Mouse (Mus musculus): ENCODE measurements around the gene Cript.
A peak's percentile ranks its signal among the peaks of the same experiment; 100 is the strongest.

The Cript gene

GRCm38 (mm10) chr17:87025269-87025949 is at the start of gene Cript, which contains the start of gene Pigf:
Cript (plus strand) TSS chr17:87025550.
Pigf (minus strand) TSS chr17:87025406.
- DNase-seq (ENCODE audit: low spot score in 2 of 2): peak; percentile 96 to 98

- no peak for DNase-seq (ENCODE audit: low spot score in 2 of 2)
Measured at GRCm38 (mm10) chr17:86976387-86976786, 49.0 kb upstream of the Cript start.

- no peak for DNase-seq (ENCODE audit: low spot score in 2 of 2)
Measured at GRCm38 (mm10) chr17:86978496-86978895, 46.9 kb upstream of the Cript start.

- DNase-seq (ENCODE audit: low spot score in 2 of 2): no peak
Measured at GRCm38 (mm10) chr17:86981205-86981604, 44.1 kb upstream of the Cript start.

- DNase-seq (ENCODE audit: low spot score in 2 of 2): no peak
Measured at GRCm38 (mm10) chr17:86981701-86982100, 43.6 kb upstream of the Cript start.

GRCm38 (mm10) chr17:86982497-86982896 is 42.9 kb upstream of the Cript start:
- DNase-seq (ENCODE audit: low spot score in 2 of 2): peak in 1 of 2 experiments; percentile 44

- no peak for DNase-seq (ENCODE audit: low spot score in 2 of 2)
Measured at GRCm38 (mm10) chr17:86986449-86987138, 38.8 kb upstream of the Cript start.

- no peak for DNase-seq (ENCODE audit: low spot score in 2 of 2)
Measured at GRCm38 (mm10) chr17:86988161-86988560, 37.2 kb upstream of the Cript start.

- no peak for DNase-seq (ENCODE audit: low spot score in 2 of 2)
Measured at GRCm38 (mm10) chr17:86988601-86989184, 36.7 kb upstream of the Cript start.

- no peak for DNase-seq (ENCODE audit: low spot score in 2 of 2)
Measured at GRCm38 (mm10) chr17:86991306-86991705, 34.0 kb upstream of the Cript start.

GRCm38 (mm10) chr17:86997323-86997722 is 28.0 kb upstream of the Cript start:
- DNase-seq (ENCODE audit: low spot score in 2 of 2): no peak

- DNase-seq (ENCODE audit: low spot score in 2 of 2): no peak
Measured at GRCm38 (mm10) chr17:87008950-87009349, 16.4 kb upstream of the Cript start.

- no peak for DNase-seq (ENCODE audit: low spot score in 2 of 2)
Measured at GRCm38 (mm10) chr17:87011301-87012019, 13.9 kb upstream of the Cript start.

GRCm38 (mm10) chr17:87019692-87020091 is 5.7 kb upstream of the Cript start:
- DNase-seq (ENCODE audit: low spot score in 2 of 2): no peak

- no peak for DNase-seq (ENCODE audit: low spot score in 2 of 2)
Measured at GRCm38 (mm10) chr17:87024491-87025242, 683 bp upstream of the Cript start.

- DNase-seq (ENCODE audit: low spot score in 2 of 2): no peak
Measured at GRCm38 (mm10) chr17:87036141-87037073, 11.1 kb downstream of the Cript start.

GRCm38 (mm10) chr17:87038496-87038895 is 13.1 kb downstream of the Cript start:
- no peak for DNase-seq (ENCODE audit: low spot score in 2 of 2)

GRCm38 (mm10) chr17:87041739-87042138 is 16.4 kb downstream of the Cript start:
- DNase-seq (ENCODE audit: low spot score in 2 of 2): peak in 1 of 2 experiments; percentile 11

GRCm38 (mm10) chr17:87044364-87044763 is 19.0 kb downstream of the Cript start:
- DNase-seq (ENCODE audit: low spot score in 2 of 2): peak; percentile 78 to 88

GRCm38 (mm10) chr17:87044796-87045195 is 19.4 kb downstream of the Cript start:
- no peak for DNase-seq (ENCODE audit: low spot score in 2 of 2)

All from urinary bladder, postnatal 36 days (tissue).